Mouse (Mus musculus) adipocyte (in vitro differentiated cells): ENCODE results near the gene Cldn22.
"Not testable (repeated sequence)": the region's sequence is repeated elsewhere in the genome, so short reads cannot be mapped to it uniquely, and the experiment has no call there.

ENCODE experiments used
- DNase-seq: peaks from one replicate; pipeline ENCODE4 v3.0.0-alpha.2; 2016; ENCODE audit warnings: low spot score

Cldn22 gene

GRCm38 (mm10) chr8:47824182-47824581 is at the start of gene Cldn22:
Gene Cldn22, plus strand, starts transcription at chr8:47824482.
- DNase-seq = no peak

- DNase-seq = no peak
These were observed 46.9 kb upstream of the Cldn22 start for GRCm38 (mm10) chr8:47777415-47777814.

GRCm38 (mm10) chr8:47779589-47779988 is 44.7 kb upstream of the Cldn22 start:
- no peak for DNase-seq

- no peak for DNase-seq
These were observed 42.4 kb upstream of the Cldn22 start for GRCm38 (mm10) chr8:47781881-47782280.

GRCm38 (mm10) chr8:47783544-47783943 is 40.7 kb upstream of the Cldn22 start:
- DNase-seq = no peak

- no peak for DNase-seq
These were observed 40.3 kb upstream of the Cldn22 start for GRCm38 (mm10) chr8:47783944-47784343.

GRCm38 (mm10) chr8:47784436-47784835 is 39.8 kb upstream of the Cldn22 start:
- no peak for DNase-seq

- no peak for DNase-seq
These were observed 38.0 kb upstream of the Cldn22 start for GRCm38 (mm10) chr8:47786323-47786722.

GRCm38 (mm10) chr8:47787705-47788104 is 36.6 kb upstream of the Cldn22 start:
- no peak for DNase-seq

- DNase-seq = no peak
These were observed 32.3 kb upstream of the Cldn22 start for GRCm38 (mm10) chr8:47791986-47792385.

- DNase-seq = no peak
These were observed 24.8 kb upstream of the Cldn22 start for GRCm38 (mm10) chr8:47799438-47799837.

- DNase-seq = no peak
These were observed 21.9 kb upstream of the Cldn22 start for GRCm38 (mm10) chr8:47802349-47802748.

GRCm38 (mm10) chr8:47804262-47804661 is 20.0 kb upstream of the Cldn22 start:
- no peak for DNase-seq

- DNase-seq = no peak
These were observed 14.2 kb upstream of the Cldn22 start for GRCm38 (mm10) chr8:47809970-47810665.

GRCm38 (mm10) chr8:47810666-47811015 is 13.6 kb upstream of the Cldn22 start:
- DNase-seq = no peak

GRCm38 (mm10) chr8:47811221-47811620 is 13.1 kb upstream of the Cldn22 start:
- no peak for DNase-seq

GRCm38 (mm10) chr8:47819034-47819433 is 5.2 kb upstream of the Cldn22 start:
- DNase-seq = no peak

- no peak for DNase-seq
These were observed 3.1 kb upstream of the Cldn22 start for GRCm38 (mm10) chr8:47820914-47821772.

GRCm38 (mm10) chr8:47821843-47822242 is 2.4 kb upstream of the Cldn22 start, which contains the start of gene Cldn24:
Gene Cldn24, plus strand, starts transcription at chr8:47822143.
- no peak for DNase-seq

- DNase-seq = not testable (repeated sequence)
These were observed 1.7 kb upstream of the Cldn22 start for GRCm38 (mm10) chr8:47822541-47822940.

GRCm38 (mm10) chr8:47823777-47824176 is 505 bp upstream of the Cldn22 start:
- DNase-seq = no peak

- DNase-seq = no peak
These were observed 1.3 kb downstream of the Cldn22 start for GRCm38 (mm10) chr8:47825596-47825995.

- no peak for DNase-seq
These were observed 2.6 kb downstream of the Cldn22 start for GRCm38 (mm10) chr8:47826911-47827310.
